Mouse (Mus musculus) cerebellum, postnatal 14 days (tissue): Measurements from ENCODE around the gene 9930021J03Rik.

Experiments used
- DNase-seq, 2 experiments: peaks; one replicate each; pipeline ENCODE4 v3.0.0; 2021; ENCODE audit warnings: mixed read lengths in 2 of 2

The 9930021J03Rik gene

GRCm38 (mm10) chr19:29805917-29806785, at the start of gene 9930021J03Rik:
TSS of gene 9930021J03Rik (minus strand) at chr19:29805989.
- peak; percentile 99 for DNase-seq

GRCm38 (mm10) chr19:29853711-29854110, 47.9 kb upstream of the 9930021J03Rik start:
- DNase-seq: peak; percentile 13 to 24

GRCm38 (mm10) chr19:29851036-29851690, 45.4 kb upstream of the 9930021J03Rik start:
- no peak for DNase-seq

- no peak for DNase-seq
Measured at GRCm38 (mm10) chr19:29849924-29850551, 44.2 kb upstream of the 9930021J03Rik start.

- peak; percentile 24 to 30 for DNase-seq
Measured at GRCm38 (mm10) chr19:29844036-29844661, 38.4 kb upstream of the 9930021J03Rik start.

GRCm38 (mm10) chr19:29843641-29844035, 37.8 kb upstream of the 9930021J03Rik start:
- DNase-seq: no peak

- DNase-seq: no peak
Measured at GRCm38 (mm10) chr19:29842973-29843372, 37.2 kb upstream of the 9930021J03Rik start.

- no peak for DNase-seq
Measured at GRCm38 (mm10) chr19:29840642-29841041, 34.9 kb upstream of the 9930021J03Rik start.

- DNase-seq: no peak
Measured at GRCm38 (mm10) chr19:29838636-29839135, 32.9 kb upstream of the 9930021J03Rik start.

GRCm38 (mm10) chr19:29838171-29838570, 32.4 kb upstream of the 9930021J03Rik start:
- no peak for DNase-seq

- no peak for DNase-seq
Measured at GRCm38 (mm10) chr19:29835364-29836034, 29.7 kb upstream of the 9930021J03Rik start.

GRCm38 (mm10) chr19:29830911-29831310, 25.1 kb upstream of the 9930021J03Rik start:
- DNase-seq: no peak

GRCm38 (mm10) chr19:29828558-29828957, 22.8 kb upstream of the 9930021J03Rik start:
- no peak for DNase-seq

GRCm38 (mm10) chr19:29826686-29827085, 20.9 kb upstream of the 9930021J03Rik start:
- peak; percentile 27 to 35 for DNase-seq

GRCm38 (mm10) chr19:29825003-29825402, 19.2 kb upstream of the 9930021J03Rik start:
- DNase-seq: no peak

GRCm38 (mm10) chr19:29824034-29824700, 18.4 kb upstream of the 9930021J03Rik start:
- DNase-seq: peak; percentile 36 to 69

- DNase-seq: no peak
Measured at GRCm38 (mm10) chr19:29823456-29824010, 17.7 kb upstream of the 9930021J03Rik start.

GRCm38 (mm10) chr19:29820966-29821365, 15.2 kb upstream of the 9930021J03Rik start:
- peak; percentile 64 to 68 for DNase-seq

- DNase-seq: peak; percentile 96 to 97
Measured at GRCm38 (mm10) chr19:29812581-29813460, 7.0 kb upstream of the 9930021J03Rik start, which contains the start of gene Ranbp6. TSS of gene Ranbp6 (minus strand) at chr19:29812974.

GRCm38 (mm10) chr19:29810022-29810421, 4.2 kb upstream of the 9930021J03Rik start:
- DNase-seq: no peak
